Mouse (Mus musculus) adrenal gland (tissue): ENCODE results near the gene 9930104L06Rik.

Source experiments
- intact Hi-C: fragments of 180-260 bp; cut with DNase I; formaldehyde crosslinking; loops from one replicate; pipeline ENCODE4 v1.15.1; 2025

Gene 9930104L06Rik

DNA sequence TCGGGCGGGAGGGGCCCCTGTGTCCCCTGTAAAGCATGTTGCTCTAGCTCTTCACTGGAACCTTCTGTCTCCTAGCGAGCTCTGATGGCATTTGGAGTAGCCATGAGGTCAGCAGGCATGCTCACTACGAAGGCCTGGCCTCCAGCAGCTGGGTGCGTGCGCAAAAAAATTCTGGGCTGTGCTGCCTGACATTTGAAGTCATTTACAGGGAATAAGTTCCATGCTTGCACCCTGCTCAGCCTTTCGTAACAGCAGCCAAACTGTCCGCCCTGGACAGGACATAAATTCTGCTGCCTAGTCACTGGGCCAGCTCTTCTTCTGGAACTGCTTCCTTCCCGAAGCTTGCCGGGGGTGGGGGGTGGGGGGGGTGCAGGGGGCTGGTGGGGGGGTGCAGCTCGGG, 22.2 kb downstream of the 9930104L06Rik start:
- intact Hi-C loops: no loop called here

- intact Hi-C loops: no loop called here
These were observed 24.1 kb downstream of the 9930104L06Rik start for GRCm38 (mm10) chr4:124960940-124961339.

DNA sequence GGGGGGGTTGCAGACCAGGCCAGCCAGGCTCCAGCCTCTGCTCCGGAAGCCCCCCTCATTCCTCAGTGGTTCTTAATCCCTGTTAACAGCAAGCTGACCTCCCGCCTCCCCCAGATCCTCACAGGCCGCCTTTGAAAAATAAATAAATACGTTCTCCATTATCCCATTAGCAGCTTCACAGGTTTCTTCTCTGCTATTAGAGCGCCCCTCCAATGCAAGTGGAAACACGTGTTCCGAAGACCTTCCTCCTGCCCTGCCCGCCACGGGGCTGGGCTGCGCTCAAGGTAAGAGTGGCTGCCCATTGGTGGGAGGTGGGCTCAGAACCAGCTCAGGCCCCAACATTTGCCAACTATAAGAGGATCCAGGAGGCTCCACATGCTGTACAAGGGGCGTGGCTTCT, 25.7 kb downstream of the 9930104L06Rik start:
- intact Hi-C loops: no loop called here

- intact Hi-C loops: no loop called here
These were observed 28.2 kb downstream of the 9930104L06Rik start for GRCm38 (mm10) chr4:124964912-124965599.

DNA sequence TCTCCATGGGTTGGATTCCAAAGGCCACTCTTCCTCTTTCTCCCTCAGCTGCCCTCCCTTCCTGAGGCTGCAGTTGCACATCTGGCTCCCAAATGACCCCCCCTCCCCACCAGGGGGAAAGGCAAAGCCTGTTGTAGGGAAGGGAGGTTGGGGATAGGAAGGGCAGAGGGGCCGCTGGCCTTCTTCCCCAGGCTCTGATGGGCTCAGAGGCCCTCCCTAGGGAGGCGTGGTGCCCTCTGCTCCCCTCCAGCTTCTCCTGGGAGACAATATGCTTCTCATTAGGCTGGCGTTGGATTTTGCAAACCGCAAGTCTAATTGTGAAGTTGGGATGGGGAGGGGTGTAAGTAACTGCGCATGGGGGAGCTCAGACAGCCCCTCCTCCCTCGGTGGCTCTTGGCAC, 31.9 kb downstream of the 9930104L06Rik start:
- intact Hi-C loops: no loop called here

DNA sequence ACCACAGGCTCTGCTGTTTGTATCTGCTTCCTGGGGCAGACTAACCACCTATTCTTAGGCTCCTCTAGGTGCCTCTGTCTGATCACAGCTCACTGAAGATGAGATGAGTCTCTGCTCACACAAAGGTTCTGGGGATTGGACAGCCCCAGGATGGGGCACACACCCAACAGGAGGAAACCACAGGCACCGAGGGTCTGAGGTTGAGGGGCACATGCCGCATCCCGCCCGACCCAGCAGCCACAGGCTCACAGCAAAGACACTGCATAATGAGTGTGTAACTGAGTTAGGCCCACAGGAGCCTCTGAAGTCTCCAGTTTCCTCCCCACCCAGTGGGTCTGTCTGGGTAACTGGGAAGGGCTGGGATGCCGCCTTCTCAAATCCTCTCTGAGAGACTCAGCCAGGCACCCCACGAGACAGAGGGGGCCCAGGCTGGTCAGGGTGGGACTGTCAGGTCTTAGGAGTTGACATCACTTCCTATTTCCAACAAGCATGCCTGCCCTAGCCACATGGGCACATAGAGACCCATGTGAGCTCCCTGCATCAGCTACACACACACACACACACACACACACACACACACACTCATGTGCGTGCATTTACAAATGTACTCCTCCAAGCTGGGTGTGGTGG, 32.5 kb downstream of the 9930104L06Rik start:
- intact Hi-C loops: no loop called here

DNA sequence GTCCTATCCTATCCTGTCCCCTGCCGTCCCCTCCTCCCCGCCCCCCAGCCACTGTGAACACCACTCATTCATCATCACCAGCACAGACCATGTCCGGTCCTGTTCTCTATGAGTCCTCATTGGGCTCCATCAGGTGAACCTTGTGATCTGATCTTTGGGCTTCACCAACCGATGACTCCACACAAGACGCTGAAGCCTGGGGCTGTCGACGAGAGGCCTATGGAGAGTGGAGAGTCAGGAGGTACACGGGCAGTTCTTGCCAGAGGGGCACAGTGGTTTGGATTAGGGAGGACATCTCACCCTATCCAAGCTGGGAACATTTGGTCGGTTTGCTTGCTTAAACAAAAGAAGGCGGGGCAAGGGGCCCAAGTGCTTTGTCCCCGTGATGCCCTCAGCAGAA, 33.3 kb downstream of the 9930104L06Rik start:
- intact Hi-C loops: no loop called here

GRCm38 (mm10) chr4:124970677-124971076, 33.8 kb downstream of the 9930104L06Rik start:
- intact Hi-C loops: no loop called here

DNA sequence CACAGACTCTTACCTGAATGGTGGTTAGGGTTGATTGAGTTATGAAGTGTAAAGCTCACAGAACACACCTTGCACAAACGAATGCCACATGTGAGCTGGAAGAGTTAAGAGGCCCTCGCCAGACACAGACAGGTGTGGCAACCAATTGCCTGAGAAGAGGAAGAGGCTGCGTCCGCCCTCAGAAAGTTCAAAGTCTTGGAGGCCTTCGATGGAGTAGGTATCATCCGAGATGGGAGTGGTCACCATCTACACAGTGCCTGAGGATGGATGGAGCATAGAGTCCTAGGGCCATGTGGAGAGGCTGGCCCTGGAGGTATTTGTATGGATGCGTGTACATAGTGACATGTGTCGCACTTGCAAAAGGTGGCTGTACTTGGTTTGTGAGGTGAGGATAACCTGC, 34.2 kb downstream of the 9930104L06Rik start:
- intact Hi-C loops: no loop called here

DNA sequence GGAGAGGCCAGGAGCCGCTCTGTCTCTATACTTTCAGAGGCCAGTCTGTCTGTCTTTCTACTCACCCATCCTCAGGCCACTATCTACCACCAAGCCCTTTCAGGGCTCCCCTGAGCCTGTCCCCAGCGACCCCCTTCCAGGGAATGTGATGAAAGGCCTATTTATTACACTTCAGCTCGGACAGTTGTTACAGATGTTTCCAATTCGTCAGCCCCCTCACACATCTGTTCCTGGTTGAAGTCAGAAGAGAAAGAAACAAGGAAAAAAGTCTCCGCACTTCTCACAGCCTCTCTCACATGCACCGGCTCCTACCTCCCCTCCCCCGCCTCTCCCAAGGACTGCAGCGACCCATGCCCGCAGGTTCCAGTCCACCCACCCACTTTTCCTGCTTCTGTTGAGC, 35.5 kb downstream of the 9930104L06Rik start:
- intact Hi-C loops: no loop called here

DNA sequence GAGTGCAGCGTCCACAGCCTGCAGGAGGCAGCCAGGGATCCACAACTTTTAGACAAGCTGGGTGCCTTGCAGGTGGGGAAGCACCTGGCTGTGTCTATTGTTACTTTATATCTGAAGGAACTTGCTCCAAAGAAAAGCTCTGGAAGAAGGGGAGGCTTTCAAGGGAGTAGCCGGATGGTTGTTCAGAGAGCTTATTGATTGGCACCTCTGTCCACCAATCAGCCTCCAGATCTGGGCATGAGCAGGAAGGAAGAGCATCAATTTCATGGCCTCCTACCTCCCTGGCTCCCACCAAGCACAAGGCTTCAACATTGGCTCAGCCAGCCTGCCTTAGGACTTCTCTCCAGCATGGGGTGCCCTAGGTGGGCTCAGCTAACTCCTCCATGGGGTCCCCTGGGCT, 36.4 kb downstream of the 9930104L06Rik start:
- intact Hi-C loops: no loop called here

DNA sequence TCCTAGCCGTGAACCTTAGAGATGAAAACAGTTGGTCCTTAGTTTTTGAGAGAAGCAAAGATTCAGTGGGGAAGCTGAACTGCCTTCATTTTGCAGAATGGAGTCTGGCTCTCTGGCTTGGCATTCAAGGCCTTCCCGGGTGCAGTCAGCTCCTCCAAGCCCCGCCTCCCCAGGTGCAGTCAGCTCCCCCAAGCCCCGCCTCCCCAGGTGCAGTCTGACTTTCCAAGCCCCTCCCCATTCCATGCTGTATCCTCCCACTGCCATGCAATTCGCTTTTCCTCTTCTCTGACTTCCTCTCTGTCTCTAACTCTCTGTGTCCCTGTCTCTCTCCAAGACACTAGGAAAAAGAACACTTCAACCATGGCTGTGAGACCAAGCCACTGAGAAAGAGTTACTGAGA, 41.4 kb downstream of the 9930104L06Rik start:
- intact Hi-C loops: no loop called here

GRCm38 (mm10) chr4:124983893-124984526, 47.2 kb downstream of the 9930104L06Rik start:
- intact Hi-C loops: loop anchor here (5.0 kb wide), 1 partner anchor 38 kb away; no protein-coding TSS in a partner anchor

DNA sequence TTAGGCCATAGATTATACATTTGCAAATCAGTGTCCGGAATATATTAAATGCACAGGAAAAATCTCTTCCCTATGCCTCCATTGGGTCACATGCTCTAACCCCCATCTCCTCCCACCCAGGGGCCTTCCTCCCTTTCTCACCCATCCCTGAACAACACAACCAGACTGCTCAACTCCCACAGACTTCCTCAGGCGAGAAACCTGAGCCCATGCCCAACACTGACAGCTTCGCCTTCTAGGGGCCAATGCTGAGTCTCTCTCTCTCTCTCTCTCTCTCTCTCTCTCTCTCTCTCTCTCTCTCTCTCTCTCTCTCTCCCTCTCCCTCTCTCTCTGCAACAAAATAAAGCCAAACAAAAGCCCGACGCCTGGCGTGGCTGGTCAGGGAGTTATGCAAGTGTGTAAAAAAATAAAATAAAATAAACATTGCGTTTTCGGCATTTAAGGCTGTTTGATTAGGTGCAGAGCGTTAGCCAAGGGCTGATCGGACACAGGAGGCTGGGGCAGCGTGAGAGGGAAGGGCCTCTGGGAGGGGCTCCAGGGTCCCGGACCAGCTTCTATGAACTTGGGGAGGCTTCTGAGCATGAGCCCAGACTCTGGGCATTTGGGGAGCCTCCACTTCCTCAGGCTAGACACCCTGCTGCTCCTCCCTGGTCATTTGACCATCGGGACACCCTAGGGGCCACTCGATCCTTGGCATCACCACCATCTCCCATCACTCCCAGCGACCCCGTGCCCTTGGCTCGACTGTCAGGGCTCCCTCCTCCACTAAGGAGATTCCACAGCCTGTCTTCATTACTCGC, 48.2 kb downstream of the 9930104L06Rik start:
- intact Hi-C loops: loop anchor here (5.0 kb wide), 1 partner anchor 37 kb away; no protein-coding TSS in a partner anchor

GRCm38 (mm10) chr4:124985671-124986602, 49.1 kb downstream of the 9930104L06Rik start, which contains the start of gene Rspo1:
Rspo1 (plus strand) TSS chr4:124986430.
- intact Hi-C loops: no loop called here

- intact Hi-C loops: no loop called here
These were observed 50.2 kb downstream of the 9930104L06Rik start for GRCm38 (mm10) chr4:124986739-124987710.

- intact Hi-C loops: no loop called here
These were observed 50.9 kb downstream of the 9930104L06Rik start for GRCm38 (mm10) chr4:124987711-124988097.

DNA sequence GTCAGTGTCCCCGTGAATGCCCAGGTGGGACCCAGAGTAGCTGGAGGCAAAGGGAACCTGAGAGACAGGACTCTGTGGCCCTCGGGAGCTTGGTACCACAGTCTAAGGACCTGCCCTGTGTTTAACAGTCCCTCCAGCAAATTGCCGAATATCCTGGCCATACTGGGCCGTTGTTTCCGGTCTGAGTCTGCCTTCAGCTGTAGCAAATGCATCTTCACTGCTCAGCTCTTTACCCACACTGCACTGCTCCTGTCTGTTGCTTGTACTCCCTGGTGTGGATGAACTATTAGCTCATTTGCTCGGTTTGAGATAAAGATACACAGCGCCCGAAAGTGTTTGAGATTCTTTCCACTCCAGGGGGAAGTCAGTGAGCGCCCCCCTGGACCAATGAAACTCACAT, 51.5 kb downstream of the 9930104L06Rik start:
- intact Hi-C loops: no loop called here

DNA sequence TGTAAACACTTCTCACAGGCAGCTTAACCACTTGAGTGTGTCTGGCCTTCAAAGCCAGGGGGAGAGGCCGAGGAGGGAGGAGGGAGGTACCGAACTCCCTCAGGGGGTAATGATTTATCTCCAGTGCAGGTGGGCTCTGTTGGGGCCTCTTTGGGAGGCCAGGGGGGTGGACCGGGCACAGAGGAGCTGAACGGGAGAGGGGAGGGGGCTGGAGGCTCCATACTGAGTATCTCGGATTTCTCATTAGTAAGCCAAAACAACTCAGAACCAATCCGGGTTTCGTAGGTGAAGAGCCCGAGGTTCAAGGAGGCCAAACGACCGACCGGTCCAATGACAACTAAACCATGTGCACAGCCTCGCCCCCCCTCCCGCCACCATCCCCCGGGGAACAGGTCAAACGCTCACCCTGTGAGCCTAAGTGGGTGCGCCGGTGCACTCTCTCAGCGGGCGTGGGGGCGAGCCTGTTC, 53.0 kb downstream of the 9930104L06Rik start:
- intact Hi-C loops: no loop called here
